Mouse (Mus musculus): ENCODE measurements around the gene Mylk. TPM values are rescaled to one million over a fixed set of nuclear protein-coding genes. Genes with fewer than 3 reads are reported as not detected.

Gene Mylk
- polyA plus RNA-seq, 1 experiment from 2014 or later = 4.3 TPM

DNA sequence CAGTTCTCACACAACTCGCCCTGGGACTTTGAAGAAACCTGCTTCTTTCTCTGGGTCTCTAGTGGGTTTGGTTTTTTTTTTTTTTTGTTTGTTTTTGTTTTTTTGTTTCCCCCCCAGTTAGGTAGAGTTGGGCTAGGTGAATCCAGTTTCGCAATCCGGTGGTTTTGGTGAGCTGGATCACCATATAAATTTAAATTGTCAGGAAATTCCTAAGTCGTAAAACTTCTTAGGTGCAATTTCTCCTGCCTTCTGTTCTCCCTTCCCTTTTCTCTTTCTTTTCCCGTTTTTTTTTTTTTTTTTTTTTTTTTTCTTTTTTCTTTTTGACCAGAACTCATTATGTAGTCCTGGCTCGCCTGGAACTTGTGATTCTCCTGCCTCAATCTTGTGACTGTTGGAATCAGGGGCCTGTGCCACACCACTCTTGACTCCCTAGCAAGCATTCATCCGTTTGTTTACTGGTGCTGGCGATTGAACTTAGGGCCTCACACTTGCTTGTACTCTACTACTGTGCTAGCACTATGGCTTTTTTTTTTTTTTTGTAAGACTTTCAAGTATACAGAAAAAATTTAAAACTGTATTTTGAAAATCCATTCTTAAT, 278.2 kb downstream of the Mylk start:
- WGBS = 5% methylated on average over 8 of the region's 8 CpGs
- Histone ChIP-seq H3K9ac (replicated peaks) (peak overlapping the region; percentile 76), H3K27ac (replicated peaks) (no peak overlapping the region), H3K36me3 (0 out of 2 replicates have a peak, but pooled peaks cover 3% of the 10 kb centered on the region), H3K4me3 (peak overlapping the region; percentile 75), H3K4me2 (replicated peaks) (peak overlapping the region; percentile 68), H3K27me3 (peaks cover 20% of the 10 kb centered on the region; the same call in 1 of the 2 replicates), H3K4me1 (peaks cover 3% of the 10 kb centered on the region; the same call in 1 of the 2 replicates), H3K9me3 (no peaks in the 10 kb centered on the region)
- no peak for ATAC-seq (replicated peaks)

DNA sequence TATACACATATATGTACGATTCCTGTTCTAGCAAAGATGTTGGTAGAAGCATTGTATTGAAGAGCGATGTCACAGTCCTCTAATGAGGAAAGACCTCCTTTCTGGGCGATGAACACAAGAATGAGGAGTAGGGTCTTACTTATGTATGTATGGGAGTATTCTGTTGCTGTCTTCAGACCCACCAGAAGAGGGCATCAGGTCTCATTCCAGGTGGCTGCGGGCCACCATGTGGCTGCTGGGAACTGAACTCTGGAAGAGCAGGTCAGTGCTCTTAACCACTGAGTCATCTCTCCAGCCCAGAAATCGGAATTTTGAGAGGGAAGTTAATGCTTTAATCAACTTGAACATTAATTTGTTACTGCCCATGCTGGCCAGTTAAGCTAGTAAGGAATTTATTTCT, 279.3 kb downstream of the Mylk start:
- no peak for ATAC-seq (replicated peaks)
- Histone ChIP-seq H3K4me2 (replicated peaks) (no peak overlapping the region), H3K36me3 (peaks cover 3% of the 10 kb centered on the region; the same call in 1 of the 2 replicates), H3K9ac (replicated peaks) (no peak overlapping the region), H3K27ac (replicated peaks) (no peak overlapping the region), H3K4me1 (peaks cover 3% of the 10 kb centered on the region; the same call in 1 of the 2 replicates), H3K4me3 (no peak overlapping the region), H3K27me3 (peaks cover 12% of the 10 kb centered on the region; the same call in 1 of the 2 replicates), H3K9me3 (no peaks in the 10 kb centered on the region)
- 83% methylated on average over 5 of the region's 5 CpGs for WGBS

DNA sequence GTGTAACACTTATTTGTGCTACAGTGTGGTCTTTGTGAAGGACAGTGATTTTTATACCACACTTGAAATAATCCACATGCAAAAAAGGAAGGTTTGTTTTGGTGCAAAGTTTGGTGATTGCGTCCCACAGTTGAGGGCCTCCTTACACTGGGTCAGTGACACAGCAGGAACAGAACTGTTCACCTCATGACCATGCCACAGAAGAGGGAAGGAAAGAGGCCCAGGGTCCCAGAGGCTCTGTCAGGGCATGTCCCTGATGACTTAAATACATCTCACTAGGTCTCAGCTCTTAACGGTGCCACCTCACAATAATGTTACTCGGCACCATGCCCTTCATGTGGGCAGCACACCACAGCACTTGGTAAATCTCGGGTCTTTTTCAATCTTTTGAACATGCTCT, 280.3 kb downstream of the Mylk start:
- WGBS = 94% methylated on average over 4 of the region's 4 CpGs
- Histone ChIP-seq H3K4me2 (replicated peaks) (no peak overlapping the region), H3K27me3 (0 out of 2 replicates have a peak, but pooled peaks cover 3% of the 10 kb centered on the region)

DNA sequence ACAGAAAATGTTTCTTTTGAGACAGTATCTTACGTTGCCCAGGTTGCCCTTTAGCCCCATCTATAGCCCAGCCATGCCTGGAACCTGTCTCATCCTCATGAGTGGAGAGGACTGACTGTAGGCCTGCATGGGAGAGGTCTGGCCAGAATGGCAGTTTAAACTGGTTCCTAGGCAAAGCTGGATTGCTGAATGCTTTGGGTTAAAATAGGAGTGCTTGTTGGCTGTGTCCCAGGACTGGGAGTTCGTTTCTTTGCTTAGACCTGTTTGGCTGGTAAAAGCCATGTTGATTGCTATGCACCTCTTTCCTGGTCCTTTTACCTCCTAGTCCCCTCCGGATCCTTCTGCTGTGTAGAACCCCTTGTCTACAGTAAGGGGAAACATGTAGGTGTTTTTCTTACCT, 288.2 kb downstream of the Mylk start:
- Histone ChIP-seq H3K27me3 (no peaks in the 10 kb centered on the region), H3K4me2 (replicated peaks) (no peak overlapping the region), H3K4me3 (no peak overlapping the region), H3K4me1 (no peaks in the 10 kb centered on the region), H3K27ac (replicated peaks) (no peak overlapping the region), H3K9ac (replicated peaks) (no peak overlapping the region), H3K9me3 (no peaks in the 10 kb centered on the region), H3K36me3 (no peaks in the 10 kb centered on the region; the same call in 1 of the 2 replicates)
- ATAC-seq (replicated peaks) = no peak
- 68% methylated on average over 3 of the region's 3 CpGs for WGBS

More for the DNA sequence above, 280.3 kb downstream of the Mylk start:
- no peaks in the 10 kb centered on the region for H3K9me3 ChIP-seq
- H3K4me3 ChIP-seq = no peak overlapping the region
- no peak overlapping the region for H3K9ac ChIP-seq (replicated peaks)
- peaks cover 3% of the 10 kb centered on the region; the same call in 1 of the 2 replicates for H3K4me1 ChIP-seq
- H3K27ac ChIP-seq (replicated peaks) = no peak overlapping the region
- peaks cover 3% of the 10 kb centered on the region; the same call in 1 of the 2 replicates for H3K36me3 ChIP-seq
- no peak for ATAC-seq (replicated peaks)

DNA sequence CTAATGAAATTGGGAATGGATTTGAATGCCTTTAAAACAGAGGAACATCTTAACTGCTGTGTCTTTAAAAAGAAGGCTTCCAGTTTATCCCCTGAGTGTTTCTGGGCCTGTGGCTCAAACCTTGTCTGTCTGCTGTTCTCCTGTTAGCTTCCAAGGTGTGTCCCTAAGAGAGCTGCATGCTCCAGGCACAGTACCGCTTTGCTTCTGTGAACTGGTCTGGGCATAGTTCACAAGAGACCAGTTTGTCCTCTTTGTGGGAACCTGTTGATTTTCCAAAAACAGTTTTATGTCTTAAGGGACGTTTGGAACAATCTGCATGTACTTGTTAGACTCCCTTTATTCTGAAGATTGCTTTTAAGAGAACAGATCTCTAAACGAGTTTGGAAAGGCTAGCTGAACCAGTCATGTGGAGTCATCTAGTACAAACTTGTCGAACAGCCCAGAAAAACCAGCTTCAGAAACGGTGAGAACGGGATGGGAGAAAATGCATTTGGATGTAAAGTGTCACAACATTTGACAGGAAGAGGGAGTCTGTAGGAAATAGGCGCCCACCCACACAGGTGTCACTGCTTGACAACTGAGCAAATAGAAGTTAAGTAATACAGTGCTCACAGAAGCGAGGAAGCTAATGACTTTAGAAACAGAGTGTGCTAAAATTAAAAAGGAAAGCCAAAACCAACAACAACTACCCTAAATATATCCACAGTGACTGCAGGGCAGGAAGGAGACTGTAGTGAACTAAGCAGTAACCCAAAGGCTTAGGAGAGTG, 289.0 kb downstream of the Mylk start:
- ATAC-seq (replicated peaks) = no peak
- H3K27ac ChIP-seq (replicated peaks) = no peak overlapping the region
- H3K27me3 ChIP-seq = no peaks in the 10 kb centered on the region
- H3K4me2 ChIP-seq (replicated peaks) = no peak overlapping the region
- no peaks in the 10 kb centered on the region for H3K4me1 ChIP-seq
- H3K36me3 ChIP-seq = no peaks in the 10 kb centered on the region; the same call in 1 of the 2 replicates
- no peak overlapping the region for H3K4me3 ChIP-seq
- WGBS = 53% methylated on average over 8 of the region's 8 CpGs
- no peak overlapping the region for H3K9ac ChIP-seq (replicated peaks)
- H3K9me3 ChIP-seq = no peaks in the 10 kb centered on the region

DNA sequence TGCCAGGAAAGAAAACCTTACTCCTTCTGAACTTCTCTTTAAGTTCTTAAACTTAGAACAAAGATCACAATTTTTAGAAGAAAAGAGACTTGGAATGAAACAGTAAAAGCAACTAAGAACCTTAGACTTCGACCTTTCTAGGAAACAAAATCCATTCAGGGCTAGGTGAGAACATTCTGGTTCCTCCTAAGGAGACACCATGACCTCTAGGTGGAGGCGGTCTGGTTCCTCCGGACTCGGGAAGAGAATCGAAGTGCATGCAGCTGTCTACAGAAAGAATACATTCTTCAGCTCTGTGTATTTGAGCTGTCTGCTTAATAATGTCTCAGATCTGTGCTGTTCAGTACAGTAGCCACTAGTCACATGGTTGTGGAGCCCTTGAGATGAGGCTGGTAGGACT, 290.0 kb downstream of the Mylk start:
- Histone ChIP-seq H3K36me3 (no peaks in the 10 kb centered on the region; the same call in 1 of the 2 replicates), H3K4me3 (no peak overlapping the region), H3K27me3 (no peaks in the 10 kb centered on the region), H3K27ac (replicated peaks) (no peak overlapping the region), H3K9me3 (no peaks in the 10 kb centered on the region), H3K4me1 (no peaks in the 10 kb centered on the region), H3K9ac (replicated peaks) (no peak overlapping the region), H3K4me2 (replicated peaks) (no peak overlapping the region)
- no peak for ATAC-seq (replicated peaks)
- 88% methylated on average over 5 of the region's 5 CpGs for WGBS

DNA sequence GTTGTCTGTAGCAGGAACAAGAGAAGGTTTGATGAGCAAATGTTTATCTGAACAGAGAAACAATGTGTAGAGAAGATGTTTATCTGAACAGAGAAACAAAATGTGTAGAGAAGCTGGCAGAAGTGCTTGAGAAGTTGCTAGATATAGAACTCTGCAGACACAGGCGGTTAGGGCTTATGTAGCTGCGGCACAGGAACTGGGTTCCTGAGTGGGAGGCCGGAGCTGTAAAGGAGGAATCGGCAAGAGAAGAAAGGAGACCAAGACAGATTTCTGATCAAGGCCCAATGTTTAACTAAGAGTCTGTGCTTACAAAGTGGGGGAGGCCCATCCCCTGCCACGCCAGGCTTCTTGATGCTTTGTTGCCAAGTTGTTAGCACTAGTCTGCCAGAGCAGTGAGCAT, 291.7 kb downstream of the Mylk start:
- Histone ChIP-seq H3K9me3 (no peaks in the 10 kb centered on the region), H3K4me2 (replicated peaks) (no peak overlapping the region), H3K27ac (replicated peaks) (no peak overlapping the region), H3K4me3 (no peak overlapping the region), H3K9ac (replicated peaks) (no peak overlapping the region), H3K27me3 (no peaks in the 10 kb centered on the region), H3K36me3 (no peaks in the 10 kb centered on the region; the same call in 1 of the 2 replicates), H3K4me1 (no peaks in the 10 kb centered on the region)
- 77% methylated on average over 5 of the region's 5 CpGs for WGBS
- no peak for ATAC-seq (replicated peaks)

DNA sequence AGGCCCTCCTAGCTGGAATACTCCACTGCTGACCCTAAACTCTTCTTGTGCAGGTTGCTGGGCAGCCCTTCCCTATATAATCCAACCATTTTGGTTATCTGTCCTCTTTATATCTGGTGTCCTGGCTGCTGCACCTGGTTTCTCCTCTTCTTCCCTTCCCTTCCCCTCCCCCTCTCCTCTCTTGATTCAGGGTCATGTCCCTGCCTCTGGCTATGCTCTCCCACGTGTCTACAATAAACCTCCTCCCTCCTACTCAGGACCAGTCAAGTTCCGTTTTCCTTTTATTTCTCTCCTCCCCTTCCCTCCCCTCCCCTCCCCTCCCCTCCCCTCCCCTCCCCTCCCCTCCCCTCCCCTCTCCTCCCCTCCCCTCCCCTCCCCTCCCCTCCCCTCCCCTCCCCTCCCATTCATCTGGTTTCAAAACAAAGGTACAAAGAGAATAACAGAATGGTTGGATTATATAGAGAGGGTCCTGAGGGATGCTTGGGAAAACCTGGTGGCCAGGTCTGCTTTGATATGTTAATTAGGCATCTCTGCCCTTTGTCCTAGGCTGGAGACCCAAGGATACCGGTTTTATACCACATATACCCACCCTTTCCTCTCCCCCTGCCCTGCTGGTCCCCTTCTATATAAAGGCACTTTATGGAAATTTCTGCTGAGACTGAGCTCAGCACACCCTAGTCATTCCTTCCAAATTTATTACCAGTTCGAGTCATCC, 293.5 kb downstream of the Mylk start:
- ATAC-seq (replicated peaks) = no peak

DNA sequence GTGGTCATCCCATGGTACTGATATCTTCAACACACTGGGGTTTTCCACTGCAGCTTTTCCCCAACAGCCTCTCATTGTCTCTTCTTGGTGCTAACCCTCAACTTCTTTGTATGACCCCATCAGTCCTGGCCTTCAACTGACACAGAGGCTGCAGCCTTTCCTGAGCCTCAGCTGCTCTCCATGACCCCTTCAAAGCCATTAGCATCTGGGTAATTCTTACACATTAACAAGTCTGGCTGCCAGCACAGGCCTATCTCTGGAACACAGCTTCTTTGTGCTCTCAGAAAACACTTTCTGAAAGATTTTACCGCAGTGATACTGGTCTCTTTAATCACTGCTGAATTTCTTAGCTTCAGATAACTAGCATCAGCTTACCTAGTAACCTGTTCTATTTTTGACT, 295.1 kb downstream of the Mylk start:
- no peak overlapping the region for H3K4me2 ChIP-seq (replicated peaks)
- H3K9me3 ChIP-seq = no peaks in the 10 kb centered on the region
- H3K9ac ChIP-seq (replicated peaks) = no peak overlapping the region
- H3K4me1 ChIP-seq = no peaks in the 10 kb centered on the region
- H3K27me3 ChIP-seq = no peaks in the 10 kb centered on the region
- 71% methylated on average over 1 of the region's 1 CpGs for WGBS
- no peak for ATAC-seq (replicated peaks)
- 0 out of 2 replicates have a peak, but pooled peaks cover 2% of the 10 kb centered on the region for H3K36me3 ChIP-seq
- no peak overlapping the region for H3K27ac ChIP-seq (replicated peaks)
- no peak overlapping the region for H3K4me3 ChIP-seq

More for the DNA sequence above, 293.5 kb downstream of the Mylk start:
- H3K36me3 ChIP-seq = peaks cover 2% of the 10 kb centered on the region; the same call in 1 of the 2 replicates
- no peaks in the 10 kb centered on the region for H3K27me3 ChIP-seq
- WGBS = 12% methylated on average over 4 of the region's 4 CpGs
- no peak overlapping the region for H3K27ac ChIP-seq (replicated peaks)
- no peaks in the 10 kb centered on the region for H3K9me3 ChIP-seq
- no peaks in the 10 kb centered on the region for H3K4me1 ChIP-seq
- H3K4me3 ChIP-seq = no peak overlapping the region
- no peak overlapping the region for H3K4me2 ChIP-seq (replicated peaks)
- H3K9ac ChIP-seq (replicated peaks) = no peak overlapping the region

DNA sequence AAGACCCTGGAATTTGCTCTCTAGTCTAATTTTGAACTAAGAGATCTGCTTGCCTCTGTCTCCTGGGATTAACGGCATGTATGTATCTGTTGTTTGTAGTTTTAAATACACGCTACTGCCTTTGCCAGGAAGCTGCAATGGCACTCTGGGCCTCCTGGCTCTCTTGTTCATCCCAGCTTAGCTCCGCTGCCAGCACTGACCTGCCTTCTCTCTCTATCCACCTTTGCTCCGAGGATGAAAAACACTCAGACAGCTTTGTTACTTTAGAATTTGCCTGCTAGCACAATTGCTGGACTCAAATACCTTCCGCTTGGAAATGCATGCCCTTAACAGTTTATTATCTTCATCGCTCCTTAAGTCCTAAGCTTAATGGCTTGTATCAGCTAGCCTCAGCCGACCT, 296.0 kb downstream of the Mylk start:
- Histone ChIP-seq H3K27me3 (no peaks in the 10 kb centered on the region), H3K4me2 (replicated peaks) (no peak overlapping the region), H3K9me3 (no peaks in the 10 kb centered on the region), H3K36me3 (0 out of 2 replicates have a peak, but pooled peaks cover 2% of the 10 kb centered on the region), H3K4me1 (no peaks in the 10 kb centered on the region), H3K27ac (replicated peaks) (no peak overlapping the region), H3K4me3 (no peak overlapping the region), H3K9ac (replicated peaks) (no peak overlapping the region)
- 93% methylated on average over 7 of the region's 7 CpGs for WGBS
- ATAC-seq (replicated peaks) = no peak

DNA sequence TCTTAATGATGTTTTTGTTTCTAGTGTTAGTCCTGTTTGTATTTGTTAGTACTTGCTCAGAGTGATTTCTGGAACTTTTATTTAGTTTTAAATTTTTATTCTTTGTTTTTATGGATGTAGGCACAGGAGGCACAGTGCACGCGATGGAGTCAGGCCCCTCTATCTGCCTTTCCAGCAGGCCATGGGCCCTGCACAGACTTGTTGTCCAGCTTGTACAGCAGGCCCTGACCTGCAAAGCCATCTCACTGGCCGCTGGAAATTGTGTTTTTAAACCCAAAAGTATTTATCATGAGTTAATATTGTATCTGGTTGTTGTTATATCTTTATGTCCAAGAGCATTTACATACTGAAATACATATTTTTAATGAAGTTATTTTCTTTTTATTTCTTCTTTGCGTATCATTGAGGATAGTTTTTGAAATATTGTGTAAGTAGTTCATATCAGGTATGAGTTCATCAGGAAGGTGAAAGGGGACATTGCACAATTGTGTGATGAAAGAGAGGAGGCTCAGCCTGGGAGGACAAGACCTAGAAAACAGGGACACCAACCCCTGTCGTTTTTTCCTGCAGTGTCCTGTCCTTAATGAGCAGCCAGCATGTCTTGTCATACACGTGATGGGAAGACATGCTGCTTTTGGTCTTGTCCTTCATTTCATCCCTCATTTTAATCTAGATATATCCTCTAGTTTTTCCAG, 301.2 kb downstream of the Mylk start:
- no peak overlapping the region for H3K4me2 ChIP-seq (replicated peaks)
- H3K9me3 ChIP-seq = no peaks in the 10 kb centered on the region
- H3K4me1 ChIP-seq = peaks cover 4% of the 10 kb centered on the region; the same call in 1 of the 2 replicates
- 0 out of 2 replicates have a peak, but pooled peaks cover 2% of the 10 kb centered on the region for H3K36me3 ChIP-seq
- ATAC-seq (replicated peaks) = no peak
- no peak overlapping the region for H3K9ac ChIP-seq (replicated peaks)
- no peaks in the 10 kb centered on the region for H3K27me3 ChIP-seq
- 86% methylated on average over 6 of the region's 6 CpGs for WGBS
- no peak overlapping the region for H3K4me3 ChIP-seq
- H3K27ac ChIP-seq (replicated peaks) = no peak overlapping the region
